Mouse (Mus musculus): ENCODE measurements around the gene Olfr150.

DNA sequence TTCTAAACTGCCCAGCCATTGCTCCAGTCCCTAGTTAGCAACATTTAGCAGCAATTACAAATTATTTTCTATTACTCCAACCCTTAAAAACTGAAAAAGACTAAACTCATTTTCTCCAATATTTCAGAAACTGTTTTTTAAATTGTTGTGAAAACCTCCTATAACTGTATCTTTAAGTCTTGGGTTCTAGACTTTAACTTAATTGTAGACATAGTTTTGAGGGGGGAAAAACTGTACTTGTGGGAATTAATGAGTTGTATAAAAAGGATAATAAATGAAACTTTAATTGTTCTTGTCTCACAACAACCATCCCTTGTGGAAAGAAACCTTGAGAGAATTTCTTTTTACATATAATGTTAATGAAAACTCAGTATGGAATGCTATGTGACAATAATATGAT lies at the start of gene Olfr150:
- TF ChIP-seq CTCF (IDR thresholded peaks at IDR 0.05) (no peak), EP300 (IDR thresholded peaks at IDR 0.05) (no peak)

All from lung, postnatal 0 days (tissue).